Mouse (Mus musculus) CH12.LX (cell line): ENCODE measurements around the gene Tada2a. TPM values are rescaled to one million over a fixed set of nuclear protein-coding genes. Genes with fewer than 3 reads are reported as not detected.

Experiments
- DNase-seq: peaks from one replicate; pipeline ENCODE4 v3.0.0-alpha.2; 2013; ENCODE audit errors: extremely low read depth
- H3K27ac ChIP-seq: 2 replicates; pipeline ENCODE4 v1.5.1; 2012; ENCODE audit warnings: low read depth, mild to moderate bottlenecking, control low read depth, moderate library complexity; ENCODE audit not compliant: insufficient read depth
- H3K27me3 ChIP-seq: replicated peaks from 2 replicates; pipeline ENCODE3; 2012; ENCODE audit warnings: inconsistent platforms
- H3K36me3 ChIP-seq, 2 experiments: replicated peaks in 1 of 2; 2 replicates each; pipeline versions ENCODE3 to v1.6.1; 2012; ENCODE audit warnings: inconsistent platforms in 1 of 2, low read length in 1 of 2, mild to moderate bottlenecking in 1 of 2, mixed read lengths in 1 of 2, moderate library complexity in 1 of 2; ENCODE audit not compliant: control insufficient read depth in 1 of 2, insufficient read depth in 1 of 2
- H3K4me1 ChIP-seq, 2 experiments: 2 replicates each; pipeline ENCODE4 v1.6.1; 2012; ENCODE audit warnings: inconsistent platforms in 1 of 2, moderate library complexity in 1 of 2; ENCODE audit not compliant: insufficient read depth in 2 of 2, control insufficient read depth in 1 of 2
- H3K4me2 ChIP-seq: 2 replicates; pipeline ENCODE4 v1.6.1; 2012; ENCODE audit warnings: low read depth, mild to moderate bottlenecking, control low read depth; ENCODE audit not compliant: poor library complexity, insufficient read depth, severe bottlenecking
- H3K4me3 ChIP-seq, 3 experiments: fragments of 150-350 bp in 1 of 3; sonication (generic) in 1 of 3; replicated peaks in 1 of 3; 2 replicates each; pipeline versions ENCODE3 to v1.5.1; 2011 to 2012; ENCODE audit warnings: low read depth in 2 of 3, low read length in 2 of 3, mild to moderate bottlenecking in 2 of 3, moderate library complexity in 2 of 3, control low read depth in 1 of 3, improper control_type of control experiment in 1 of 3, inconsistent platforms in 1 of 3, mixed read lengths in 1 of 3; ENCODE audit not compliant: poor library complexity in 1 of 3
- H3K79me2 ChIP-seq: replicated peaks from 2 replicates; pipeline ENCODE4 v1.6.1; 2012; ENCODE audit warnings: mild to moderate bottlenecking, moderate library complexity; ENCODE audit not compliant: control insufficient read depth, poor library complexity, insufficient read depth, severe bottlenecking; ENCODE audit errors: extremely low read depth
- H3K9ac ChIP-seq: 2 replicates; pipeline ENCODE4 v1.6.1; 2012; ENCODE audit warnings: low read depth, mild to moderate bottlenecking, control low read depth, moderate library complexity; ENCODE audit not compliant: insufficient read depth
- H3K9me3 ChIP-seq: replicated peaks from 2 replicates; pipeline ENCODE3; 2012; ENCODE audit warnings: low read length, inconsistent platforms, mixed read lengths
- BHLHE40 ChIP-seq: IDR thresholded peaks from 2 replicates; pipeline ENCODE4 v1.6.1; 2011; ENCODE audit warnings: mild to moderate bottlenecking, low read depth, low read length, improper control_type of control experiment
- CHD1 ChIP-seq: IDR thresholded peaks from 2 replicates; pipeline ENCODE4 v1.6.1; 2012; ENCODE audit warnings: low read depth, low read length, improper control_type of control experiment, inconsistent platforms
- CTCF ChIP-seq, 2 experiments: IDR thresholded peaks in 1 of 2; conservative IDR thresholded peaks in 1 of 2; 2 replicates each; pipeline ENCODE4 v1.5.1; 2011 to 2012; ENCODE audit warnings: low read depth in 2 of 2, low read length in 2 of 2, improper control_type of control experiment in 1 of 2, inconsistent platforms in 1 of 2, mild to moderate bottlenecking in 1 of 2, moderate library complexity in 1 of 2
- ELF1 ChIP-seq: IDR thresholded peaks from 2 replicates; pipeline ENCODE4 v1.6.1; 2014; ENCODE audit warnings: low read depth, mild to moderate bottlenecking, inconsistent platforms, low read length, improper control_type of control experiment
- EP300 ChIP-seq: IDR thresholded peaks from 2 replicates; pipeline ENCODE4 v1.6.1; 2011; ENCODE audit warnings: low read length, improper control_type of control experiment
- ETS1 ChIP-seq: conservative IDR thresholded peaks from 2 replicates; pipeline ENCODE4 v1.6.1; 2012; ENCODE audit warnings: low read depth, mild to moderate bottlenecking, inconsistent platforms, low read length, improper control_type of control experiment, moderate library complexity
- GABPA ChIP-seq: IDR thresholded peaks from 2 replicates; pipeline ENCODE4 v1.6.1; 2012; ENCODE audit warnings: low read depth, low read length, improper control_type of control experiment, inconsistent platforms; ENCODE audit not compliant: insufficient replicate concordance
- IRF4 ChIP-seq: IDR thresholded peaks from 2 replicates; pipeline ENCODE4 v1.6.1; 2014; ENCODE audit warnings: low read depth, mild to moderate bottlenecking, inconsistent platforms, low read length, improper control_type of control experiment
- JUN ChIP-seq: IDR thresholded peaks from 2 replicates; pipeline ENCODE4 v1.6.1; 2011; ENCODE audit warnings: low read depth, mild to moderate bottlenecking, low read length, improper control_type of control experiment, moderate library complexity; ENCODE audit not compliant: insufficient read depth
- JUND ChIP-seq: conservative IDR thresholded peaks from 2 replicates; pipeline ENCODE4 v1.6.1; 2011; ENCODE audit warnings: low read depth, low read length, improper control_type of control experiment
- KAT2A ChIP-seq: IDR thresholded peaks from 2 replicates; pipeline ENCODE4 v1.6.1; 2012; ENCODE audit warnings: low read length, improper control_type of control experiment, inconsistent platforms; ENCODE audit not compliant: insufficient replicate concordance
- MAFK ChIP-seq: IDR thresholded peaks from 2 replicates; pipeline ENCODE4 v1.6.1; 2011; ENCODE audit warnings: low read length, improper control_type of control experiment; ENCODE audit not compliant: insufficient replicate concordance
- MAZ ChIP-seq: IDR thresholded peaks from 2 replicates; pipeline ENCODE4 v1.6.1; 2012; ENCODE audit warnings: low read depth, mild to moderate bottlenecking, inconsistent platforms, low read length, improper control_type of control experiment, moderate library complexity
- MXI1 ChIP-seq: IDR thresholded peaks from 2 replicates; pipeline ENCODE4 v1.6.1; 2011; ENCODE audit warnings: mild to moderate bottlenecking, low read depth, low read length, improper control_type of control experiment
- MYC ChIP-seq: IDR thresholded peaks from 2 replicates; pipeline ENCODE4 v1.6.1; 2011; ENCODE audit warnings: low read depth, mild to moderate bottlenecking, improper control_type of control experiment, low read length
- NRF1 ChIP-seq: IDR thresholded peaks from 2 replicates; pipeline ENCODE4 v1.6.1; 2014; ENCODE audit warnings: low read depth, mild to moderate bottlenecking, inconsistent platforms, low read length, improper control_type of control experiment, moderate library complexity
- PAX5 ChIP-seq: IDR thresholded peaks from 2 replicates; pipeline ENCODE4 v1.6.1; 2012; ENCODE audit warnings: low read length, inconsistent platforms, mixed read lengths
- POLR2AphosphoS2 ChIP-seq: IDR thresholded peaks from 2 replicates; pipeline ENCODE4 v1.6.1; 2011; ENCODE audit warnings: low read depth, low read length, improper control_type of control experiment
- RAD21 ChIP-seq: IDR thresholded peaks from 2 replicates; pipeline ENCODE4 v1.6.1; 2011; ENCODE audit warnings: low read depth, mild to moderate bottlenecking, low read length, improper control_type of control experiment, moderate library complexity
- RCOR1 ChIP-seq: conservative IDR thresholded peaks from 2 replicates; pipeline ENCODE4 v1.6.1; 2012; ENCODE audit warnings: low read depth, mild to moderate bottlenecking, inconsistent platforms, low read length, improper control_type of control experiment
- SIN3A ChIP-seq: IDR thresholded peaks from 2 replicates; pipeline ENCODE4 v1.6.1; 2012; ENCODE audit warnings: low read length, improper control_type of control experiment, inconsistent platforms
- UBTF ChIP-seq: IDR thresholded peaks from 2 replicates; pipeline ENCODE4 v1.6.1; 2012; ENCODE audit warnings: low read depth, mild to moderate bottlenecking, inconsistent platforms, low read length, improper control_type of control experiment, moderate library complexity
- USF1 ChIP-seq: IDR thresholded peaks from 2 replicates; pipeline ENCODE4 v1.6.1; 2014; ENCODE audit warnings: low read depth, mild to moderate bottlenecking, inconsistent platforms, low read length, improper control_type of control experiment
- ZC3H11A ChIP-seq: IDR thresholded peaks from 2 replicates; pipeline ENCODE4 v1.6.1; 2012; ENCODE audit warnings: low read depth, mild to moderate bottlenecking, inconsistent platforms, low read length, improper control_type of control experiment
- ZKSCAN1 ChIP-seq: IDR thresholded peaks from 2 replicates; pipeline ENCODE4 v1.6.1; 2012; ENCODE audit warnings: low read depth, inconsistent platforms, low read length, improper control_type of control experiment, borderline replicate concordance
- ZNF384 ChIP-seq: IDR thresholded peaks from 2 replicates; pipeline ENCODE4 v1.6.1; 2012; ENCODE audit warnings: low read depth, low read length, improper control_type of control experiment, inconsistent platforms
- dilution Hi-C: fragments of 300-500 bp; cut with MboI; formaldehyde crosslinking; loops from 2 replicates; pipeline ENCODE4 v1.14.3; 2020; ENCODE audit warnings: low sequenced_read_pairs; ENCODE audit not compliant: extremely low pct_unique_long_range_greater_than_20kb, extremely low pct_ligation_motif_present
- in situ Hi-C: fragments of 300-500 bp; cut with MboI; formaldehyde crosslinking; loops from 3 replicates; pipeline ENCODE4 v1.14.3; 2019; ENCODE audit warnings: low sequenced_read_pairs, low pct_ligation_motif_present, low pct_unique_long_range_greater_than_20kb, mixed read lengths
- polyA plus RNA-seq: library from polyadenylated mRNA; unstranded; fragments of >175 nt; gene quantifications from 2 replicates; pipeline ENCODE4 v1.2.1, GENCODE M21; 2012; ENCODE audit warnings: low read depth; ENCODE audit not compliant: insufficient read length
- total RNA-seq, 2 experiments: library from RNA; depleted of rRNA; stranded (reverse); fragments of 300-350 nt in 1 of 2; fragments of >200 nt in 1 of 2; gene quantifications; 2 replicates each; pipeline ENCODE4 v1.2.3; 2012 to 2014

The Tada2a gene
- total and polyA plus RNA-seq, 3 experiments = 34.1 to 66.1 (median 37.5) TPM

GRCm38 (mm10) chr11:84081901-84082300 is 47.5 kb downstream of the Tada2a start:
- H3K4me1 ChIP-seq = peaks cover 0 to 5% of the 10 kb centered on the region in 2 experiments; a peak in 1 of 4 replicates
- no peaks in the 10 kb centered on the region for H3K27me3 ChIP-seq
- no peak overlapping the region for H3K4me2 ChIP-seq
- H3K36me3 ChIP-seq = peaks cover 37 to 82% of the 10 kb centered on the region in 2 experiments
- H3K27ac ChIP-seq = no peak overlapping the region
- in situ Hi-C loops (no loop called here), dilution Hi-C loops (no loop called here)
- DNase-seq = no peak
- no peak overlapping the region for H3K9ac ChIP-seq
- no peak overlapping the region for H3K4me3 ChIP-seq
- H3K79me2 ChIP-seq = no peaks in the 10 kb centered on the region
- H3K9me3 ChIP-seq = no peaks in the 10 kb centered on the region
- TF ChIP-seq RAD21 (no peak), JUN (no peak), MAFK (no peak), IRF4 (no peak), KAT2A (no peak), NRF1 (no peak), PAX5 (no peak), UBTF (no peak), MXI1 (no peak), USF1 (no peak), ZKSCAN1 (no peak), BHLHE40 (no peak), JUND (no peak)

DNA sequence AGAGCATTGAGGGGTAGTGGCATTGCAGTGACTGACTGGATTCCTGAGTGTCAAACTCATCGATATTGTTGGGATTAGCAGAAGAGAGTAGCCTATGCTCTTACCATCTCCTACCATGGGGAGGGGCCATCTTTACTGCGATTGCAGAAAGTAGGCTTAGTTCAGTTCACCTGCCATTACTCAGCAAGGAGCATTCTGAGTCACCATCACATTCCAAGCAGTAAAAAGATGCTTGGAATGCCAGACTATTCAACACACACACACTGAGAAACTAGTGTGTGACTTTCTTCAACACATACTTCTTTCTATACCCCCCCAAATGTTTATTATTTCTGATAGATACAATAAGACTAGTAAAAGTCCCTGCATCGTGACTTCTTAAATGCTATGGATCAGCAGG is 49.1 kb downstream of the Tada2a start:
- TF ChIP-seq SIN3A (no peak), CHD1 (no peak), MXI1 (no peak), MAZ (no peak), BHLHE40 (no peak), UBTF (no peak), ETS1 (no peak), ELF1 (no peak), JUND (no peak), GABPA (no peak), ZC3H11A (no peak), ZNF384 (no peak), CTCF (conservative IDR thresholded peaks at IDR 0.05 in 1 of 2, IDR thresholded peaks at IDR 0.05 in 1 of 2; ENCODE audit: low read depth in 2 of 2, low read length in 2 of 2) (no peak), EP300 (no peak), POLR2AphosphoS2 (no peak), RCOR1 (no peak), NRF1 (no peak), MYC (no peak)
- TF ChIP-seq, all 38 proteins: peak for 0
- H3K27me3 ChIP-seq = no peaks in the 10 kb centered on the region
- no peaks in the 10 kb centered on the region for H3K9me3 ChIP-seq
- no peak overlapping the region for H3K4me3 ChIP-seq
- in situ Hi-C loops (no loop called here), dilution Hi-C loops (no loop called here)
- peaks cover 0 to 5% of the 10 kb centered on the region in 2 experiments; a peak in 1 of 4 replicates for H3K4me1 ChIP-seq
- H3K4me2 ChIP-seq = no peak overlapping the region
- no peak for DNase-seq
- H3K9ac ChIP-seq = no peak overlapping the region
- H3K79me2 ChIP-seq = no peaks in the 10 kb centered on the region
- no peak overlapping the region for H3K27ac ChIP-seq
- H3K36me3 ChIP-seq = peaks cover 27 to 75% of the 10 kb centered on the region in 2 experiments
